Mouse (Mus musculus) ES-E14 (cell line): ENCODE data around the gene Tmem185b.

Experiments used
- CHD2 ChIP-seq: IDR thresholded peaks from 2 replicates; pipeline ENCODE4 v1.6.1; 2014; ENCODE audit warnings: mild to moderate bottlenecking, low read depth, low read length, inconsistent platforms
- HCFC1 ChIP-seq: IDR thresholded peaks from 2 replicates; pipeline ENCODE4 v1.6.1; 2012; ENCODE audit warnings: low read length, inconsistent platforms, borderline replicate concordance; ENCODE audit not compliant: insufficient read depth
- ZNF384 ChIP-seq: IDR thresholded peaks from 2 replicates; pipeline ENCODE4 v1.6.1; 2012; ENCODE audit warnings: low read depth, low read length, inconsistent platforms

DNA sequence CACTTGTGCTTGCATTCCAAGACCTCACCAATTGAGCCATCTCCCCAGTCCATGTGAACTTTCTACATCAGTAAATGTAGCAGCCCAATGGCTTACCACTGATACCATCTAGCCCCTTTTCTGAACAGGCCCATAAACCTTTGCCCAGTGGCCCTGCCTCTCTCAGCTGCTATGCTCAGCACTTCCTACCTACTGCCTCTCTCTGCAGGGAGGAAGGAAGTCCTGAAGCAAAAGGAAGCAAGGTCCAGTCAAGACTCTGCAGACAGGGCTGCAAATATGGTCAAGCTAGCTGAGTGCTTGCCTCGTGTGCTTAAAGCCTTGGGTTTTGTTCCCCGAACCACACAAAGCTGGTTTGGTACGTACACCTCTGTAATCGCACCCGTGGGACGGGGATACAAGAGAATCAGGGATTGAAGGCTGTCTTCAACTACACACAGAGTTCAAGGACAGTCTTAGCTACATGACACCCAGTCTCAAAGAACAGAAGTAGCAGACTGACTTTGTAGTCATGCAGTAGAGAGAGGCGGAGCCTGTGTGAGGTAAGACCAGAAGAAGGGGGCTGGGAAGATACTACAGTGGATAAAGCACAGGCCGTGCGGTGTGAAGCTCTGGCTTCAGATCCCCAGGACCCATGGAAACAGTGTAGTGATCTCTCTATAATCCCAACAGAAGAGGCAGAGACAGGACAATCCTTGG, 27.3 kb upstream of the Tmem185b start:
- TF ChIP-seq ZNF384 (no peak), CHD2 (no peak), HCFC1 (no peak)
